Mouse (Mus musculus): ENCODE measurements around the gene Ccdc181.

The Ccdc181 gene

GRCm38 (mm10) chr1:164335846-164336245 lies 60.5 kb downstream of the Ccdc181 start:
- no peak for DNase-seq (ENCODE audit: low read depth)
